Mouse (Mus musculus) stomach, postnatal 0 days (tissue): ENCODE measurements around the gene Spata2. TPM values are rescaled to one million over a fixed set of nuclear protein-coding genes. Genes with fewer than 3 reads are reported as not detected.

Source experiments
- ATAC-seq: fragments of 200-750 bp; cut with Nextera tagmentation; 2 replicates; pipeline ENCODE4 v1.8.0; 2017; ENCODE audit not compliant: low FRiP score, low TSS enrichment
- DNase-seq: peaks from one replicate; pipeline ENCODE4 v3.0.0-alpha.2; 2016; ENCODE audit warnings: low spot score
- H3K27ac ChIP-seq: fragments of 300-500 bp; sonication (generic); replicated peaks from 2 replicates; pipeline ENCODE4 v1.5.1; 2014; ENCODE audit warnings: mild to moderate bottlenecking, control low read depth
- H3K27me3 ChIP-seq: fragments of 300-500 bp; sonication (generic); 2 replicates; pipeline ENCODE4 v1.6.1; 2014; ENCODE audit warnings: low read length; ENCODE audit not compliant: control insufficient read depth, insufficient read depth
- H3K36me3 ChIP-seq: fragments of 300-500 bp; sonication (generic); 2 replicates; pipeline ENCODE4 v1.6.1; 2014; ENCODE audit warnings: low read length, mixed read lengths; ENCODE audit not compliant: control insufficient read depth, insufficient read depth
- H3K4me1 ChIP-seq: fragments of 300-500 bp; sonication (generic); replicated peaks from 2 replicates; pipeline ENCODE4 v1.6.1; 2014; ENCODE audit warnings: antibody characterized with exemption; ENCODE audit not compliant: control insufficient read depth, insufficient read depth
- H3K4me2 ChIP-seq: fragments of 300-500 bp; sonication (generic); replicated peaks from 2 replicates; pipeline ENCODE4 v1.6.1; 2014; ENCODE audit warnings: low read depth, mild to moderate bottlenecking, control low read depth, moderate library complexity
- H3K4me3 ChIP-seq: fragments of 300-500 bp; sonication (generic); 2 replicates; pipeline ENCODE4 v1.5.1; 2014; ENCODE audit warnings: low read depth, low read length, control low read depth
- H3K9ac ChIP-seq: fragments of 300-500 bp; sonication (generic); 2 replicates; pipeline ENCODE4 v1.6.1; 2014; ENCODE audit warnings: mild to moderate bottlenecking, low read length, control low read depth, mixed read lengths
- H3K9me3 ChIP-seq: fragments of 300-500 bp; sonication (generic); 2 replicates; pipeline ENCODE4 v1.6.1; 2016; ENCODE audit warnings: low read length; ENCODE audit not compliant: control insufficient read depth
- CTCF ChIP-seq: IDR thresholded peaks from 2 replicates; pipeline ENCODE4 v1.5.1; 2016; ENCODE audit warnings: antibody characterized with exemption, low read depth, mild to moderate bottlenecking, moderate library complexity
- EP300 ChIP-seq: optimal IDR thresholded peaks from 2 replicates; pipeline ENCODE3; 2016; ENCODE audit warnings: antibody characterized with exemption
- WGBS: fragments of 180-500 bp; shearing (Covaris S2); extraction: QIAGEN DNeasy Blood & Tissue Kit; methylation state at CpG from one replicate; pipeline ENCODE4 v1.1.7; 2014; 5-methylcytosine and 5-hydroxymethylcytosine counted together
- polyA plus RNA-seq: library from polyadenylated mRNA; unstranded; fragments of >200 nt; fragmentation: Nextera tagmentation; extraction: Ambion mirVana; gene quantifications from 2 replicates; pipeline ENCODE4 v1.2.1, GENCODE M21; 2015

Spata2 gene
- polyA plus RNA-seq, 1 experiment from 2014 or later = 9.4 TPM

GRCm38 (mm10) chr2:167483081-167483826, 9.4 kb downstream of the Spata2 start:
- H3K4me1 ChIP-seq = no peaks in the 10 kb centered on the region
- H3K27me3 ChIP-seq = no peaks in the 10 kb centered on the region
- H3K36me3 ChIP-seq = peaks cover 12% of the 10 kb centered on the region
- no peaks in the 10 kb centered on the region for H3K9me3 ChIP-seq
- no peak overlapping the region for H3K4me3 ChIP-seq
- no peak overlapping the region for H3K9ac ChIP-seq
- WGBS = 88% methylated on average over 27 of the region's 27 CpGs
- H3K27ac ChIP-seq = no peak overlapping the region
- no peak overlapping the region for H3K4me2 ChIP-seq
- ATAC-seq = no peak
- TF ChIP-seq CTCF (no peak), EP300 (no peak)
- no peak for DNase-seq

GRCm38 (mm10) chr2:167482681-167483080, 10.0 kb downstream of the Spata2 start:
- no peak for TF ChIP-seq EP300
- TF ChIP-seq CTCF = no peak
- Histone ChIP-seq H3K36me3 (peaks cover 12% of the 10 kb centered on the region), H3K9me3 (no peaks in the 10 kb centered on the region), H3K27ac (no peak overlapping the region), H3K4me2 (no peak overlapping the region), H3K4me3 (no peak overlapping the region), H3K4me1 (no peaks in the 10 kb centered on the region), H3K27me3 (no peaks in the 10 kb centered on the region), H3K9ac (no peak overlapping the region)
- no peak for ATAC-seq
- no peak for DNase-seq
- 79% methylated on average over 4 of the region's 4 CpGs for WGBS

GRCm38 (mm10) chr2:167479501-167479900, 13.2 kb downstream of the Spata2 start:
- WGBS = 85% methylated on average over 1 of the region's 1 CpGs
- TF ChIP-seq EP300 (no peak), CTCF (no peak)
- Histone ChIP-seq H3K36me3 (peaks cover 16% of the 10 kb centered on the region), H3K9ac (no peak overlapping the region), H3K4me1 (0 out of 2 replicates have a peak, but pooled peaks cover 4% of the 10 kb centered on the region), H3K9me3 (no peaks in the 10 kb centered on the region), H3K4me2 (no peak overlapping the region), H3K27me3 (no peaks in the 10 kb centered on the region), H3K4me3 (no peak overlapping the region), H3K27ac (peak overlapping the region; percentile 49; the same call in 1 of the 2 replicates)
- peak; percentile 49 for ATAC-seq
- DNase-seq = no peak

- DNase-seq (no peak), ATAC-seq (no peak)
- Histone ChIP-seq H3K27ac (no peak overlapping the region), H3K4me3 (no peak overlapping the region), H3K4me1 (0 out of 2 replicates have a peak, but pooled peaks cover 4% of the 10 kb centered on the region), H3K9ac (no peak overlapping the region), H3K4me2 (no peak overlapping the region), H3K9me3 (no peaks in the 10 kb centered on the region), H3K27me3 (no peaks in the 10 kb centered on the region), H3K36me3 (peaks cover 11% of the 10 kb centered on the region)
- 40% methylated on average over 2 of the region's 2 CpGs for WGBS
- TF ChIP-seq CTCF (no peak), EP300 (no peak)
Measured at GRCm38 (mm10) chr2:167478128-167478527, 14.6 kb downstream of the Spata2 start.

- TF ChIP-seq CTCF (no peak), EP300 (no peak)
- 58% methylated on average over 4 of the region's 4 CpGs for WGBS
- ATAC-seq = no peak
Measured at GRCm38 (mm10) chr2:167476762-167477161, 15.9 kb downstream of the Spata2 start.

GRCm38 (mm10) chr2:167476200-167476688, 16.4 kb downstream of the Spata2 start:
- Histone ChIP-seq H3K27me3 (no peaks in the 10 kb centered on the region), H3K27ac (peak overlapping the region; percentile 53; the same call in 1 of the 2 replicates), H3K9ac (0 out of 2 replicates have a peak overlapping the region, but pooled peaks have one; percentile 13), H3K36me3 (peaks cover 21% of the 10 kb centered on the region), H3K4me2 (no peak overlapping the region), H3K4me3 (no peak overlapping the region), H3K4me1 (0 out of 2 replicates have a peak, but pooled peaks cover 4% of the 10 kb centered on the region), H3K9me3 (no peaks in the 10 kb centered on the region)
- peak; percentile 68 for TF ChIP-seq CTCF
- no peak for TF ChIP-seq EP300
- DNase-seq (peak; percentile 62), ATAC-seq (peak; percentile 47; the same call in 1 of the 2 replicates)
- WGBS = 19% methylated on average over 7 of the region's 7 CpGs

More at GRCm38 (mm10) chr2:167476762-167477161, 15.9 kb downstream of the Spata2 start:
- no peaks in the 10 kb centered on the region for H3K9me3 ChIP-seq
- 0 out of 2 replicates have a peak, but pooled peaks cover 4% of the 10 kb centered on the region for H3K4me1 ChIP-seq
- no peak overlapping the region for H3K4me3 ChIP-seq
- no peak for DNase-seq
- 0 out of 2 replicates have a peak overlapping the region, but pooled peaks have one; percentile 13 for H3K9ac ChIP-seq
- H3K4me2 ChIP-seq = no peak overlapping the region
- no peaks in the 10 kb centered on the region for H3K27me3 ChIP-seq
- peak overlapping the region; percentile 53; the same call in 1 of the 2 replicates for H3K27ac ChIP-seq
- peaks cover 20% of the 10 kb centered on the region for H3K36me3 ChIP-seq
